In genomic region chr2:60801571-60802155, GRCm38 (mm10) we compare ENCODE assay signal across 9 mouse cellular contexts.
DNase-seq lines count a peak whose midpoint lies in the region; ATAC-seq lines count a peak whose summit lies in the region.
"Had no signal": no experiment of that assay in that cellular context is flagged by ENCODE, and none has a peak within 500 bp of the region (broad histone marks: within the 10 kb centered on the region; RNA-seq: fewer than 3 reads in every experiment).

No protein-coding gene starts in this region.

- H3K4me3 ChIP-seq in heart, embryonic 14.5 days (ENCODE audit: control insufficient read depth in 1 of 2, insufficient read depth in 1 of 2, low read depth in 1 of 2, low read length in 2 of 2): no peak overlapping the region
- H3K4me3 ChIP-seq in forebrain, embryonic 16.5 days (replicated peaks; ENCODE audit: low read length): no peak overlapping the region
- H3K4me3 ChIP-seq in liver, embryonic 15.5 days (replicated peaks): no peak overlapping the region
- H3K4me3 ChIP-seq: limb, embryonic 15.5 days had no signal

- H3K36me3 ChIP-seq in heart, embryonic 14.5 days (ENCODE audit: control insufficient read depth, insufficient read depth, low read length): peaks cover 11% of the 10 kb centered on the region
- no peaks in the 10 kb centered on the region for H3K36me3 ChIP-seq in forebrain, embryonic 16.5 days (ENCODE audit: control insufficient read depth, insufficient read depth)
- H3K36me3 ChIP-seq in liver, embryonic 15.5 days (replicated peaks): 0 out of 2 replicates have a peak, but pooled peaks cover 4% of the 10 kb centered on the region
- H3K36me3 ChIP-seq: limb, embryonic 15.5 days had no signal

- H3K9ac ChIP-seq in heart, embryonic 14.5 days (ENCODE audit: low read length): no peak overlapping the region
- H3K9ac ChIP-seq in forebrain, embryonic 16.5 days (replicated peaks; ENCODE audit: low read depth, low read length): no peak overlapping the region
- no peak overlapping the region for H3K9ac ChIP-seq in liver, embryonic 15.5 days
- H3K9ac ChIP-seq: limb, embryonic 15.5 days had no signal

- DNase-seq in heart, postnatal 25 days (ENCODE audit: low spot score): no peak
- peak; percentile 20 for DNase-seq in Muller cell, postnatal 12 days (ENCODE audit: inconsistent ontology term)
- DNase-seq in urinary bladder, postnatal 36 days (ENCODE audit: low spot score in 2 of 2): no peak
- no peak for DNase-seq in thymus, postnatal 36 days
- DNase-seq in kidney, adult 11 months: no peak

- intact Hi-C loops in heart, postnatal 25 days (cut with DNase I): loop anchor here (2.0 to 5.0 kb wide), 5 partner anchors 35 to 651 kb away; partner anchors contain the start of gene Rbms1

- 72% methylated on average over 12 of the region's 12 CpGs for WGBS in heart, embryonic 14.5 days
- WGBS in forebrain, embryonic 16.5 days: 9% methylated on average over 12 of the region's 12 CpGs
- WGBS in liver, embryonic 15.5 days (ENCODE audit: insufficient replicate concordance): 71% methylated on average over 12 of the region's 12 CpGs

- no peak for ATAC-seq in heart, embryonic 14.5 days (ENCODE audit: insufficient number of reproducible peaks, insufficient read depth, low FRiP score, low read depth)
- ATAC-seq in forebrain, embryonic 16.5 days: no peak
- no peak for ATAC-seq in liver, embryonic 15.5 days (ENCODE audit: insufficient read depth)

- peaks cover 12 to 25% of the 10 kb centered on the region in 2 experiments; a peak in 3 of 4 replicates for H3K4me1 ChIP-seq in heart, embryonic 14.5 days (ENCODE audit: control insufficient read depth in 2 of 2, insufficient read depth in 2 of 2, low read length in 2 of 2)
- H3K4me1 ChIP-seq in forebrain, embryonic 16.5 days (replicated peaks; ENCODE audit: control insufficient read depth, insufficient read depth, low read length): peaks cover 25% of the 10 kb centered on the region
- H3K4me1 ChIP-seq in liver, embryonic 15.5 days (replicated peaks): peaks cover 30% of the 10 kb centered on the region

- H3K9me3 ChIP-seq in heart, embryonic 14.5 days (ENCODE audit: control insufficient read depth, low read length): no peaks in the 10 kb centered on the region
- no peaks in the 10 kb centered on the region for H3K9me3 ChIP-seq in forebrain, embryonic 16.5 days (ENCODE audit: control insufficient read depth, low read length)
- no peaks in the 10 kb centered on the region for H3K9me3 ChIP-seq in liver, embryonic 15.5 days (replicated peaks)
- H3K9me3 ChIP-seq: limb, embryonic 15.5 days had no signal

- no peaks in the 10 kb centered on the region for H3K27me3 ChIP-seq in heart, embryonic 14.5 days (ENCODE audit: control insufficient read depth, insufficient read depth, low read length)
- H3K27me3 ChIP-seq in forebrain, embryonic 16.5 days (replicated peaks; ENCODE audit: control insufficient read depth, insufficient read depth, low read length): peaks cover 63% of the 10 kb centered on the region
- no peaks in the 10 kb centered on the region for H3K27me3 ChIP-seq in liver, embryonic 15.5 days
- H3K27me3 ChIP-seq: limb, embryonic 15.5 days had no signal

- peak overlapping the region; percentile 51 for H3K4me2 ChIP-seq in heart, embryonic 14.5 days (ENCODE audit: low read length)
- H3K4me2 ChIP-seq in forebrain, embryonic 16.5 days (ENCODE audit: low read length): peak overlapping the region; percentile 14
- H3K4me2 ChIP-seq in liver, embryonic 15.5 days: no peak overlapping the region; the same call in 1 of the 2 replicates
- H3K4me2 ChIP-seq: limb, embryonic 15.5 days had no signal

- no peak overlapping the region for H3K27ac ChIP-seq in heart, embryonic 14.5 days (replicated peaks in 1 of 2; ENCODE audit: control insufficient read depth in 1 of 2, insufficient read depth in 1 of 2, low read depth in 2 of 2, low read length in 2 of 2)
- H3K27ac ChIP-seq in forebrain, embryonic 16.5 days (ENCODE audit: low read length): no peak overlapping the region
- peak overlapping the region; percentile 74 for H3K27ac ChIP-seq in liver, embryonic 15.5 days (replicated peaks)
- H3K27ac ChIP-seq: limb, embryonic 15.5 days had no signal
